Mouse (Mus musculus) sigmoid colon, adult 10 weeks (tissue): ENCODE measurements around the gene Tex12. TPM values are rescaled to one million over a fixed set of nuclear protein-coding genes. Genes with fewer than 3 reads are reported as not detected.

Source experiments
- polyA plus RNA-seq: library from polyadenylated mRNA; stranded (reverse); fragments of 350-450 nt; fragmentation: Illumina TruSeq; extraction: RNeasy Lipid Tissue Mini Kit (QIAGEN cat#74804); gene quantifications from one replicate; pipeline ENCODE4 v1.2.3, GENCODE M21; 2014; ENCODE audit warnings: low read depth, low replicate concordance

Gene Tex12
- polyA plus RNA-seq, result 13.9 TPM

GRCm38 (mm10) chr9:50561145-50561917 lies at the start of gene Tex12:
TSS of gene Tex12 (minus strand) at chr9:50561325.

GRCm38 (mm10) chr9:50603189-50603997 lies 42.3 kb upstream of the Tex12 start, which contains the start of the genes Sdhd and Timm8b:
TSS of gene Sdhd (minus strand) at chr9:50603812.
TSS of gene Timm8b (plus strand) at chr9:50603910.

GRCm38 (mm10) chr9:50555094-50555446 lies 6.1 kb downstream of the Tex12 start, which contains the start of gene Bco2:
TSS of gene Bco2 (minus strand) at chr9:50555181.

GRCm38 (mm10) chr9:50554241-50555093 lies 6.7 kb downstream of the Tex12 start, which contains the start of gene Il18:
TSS of gene Il18 (plus strand) at chr9:50554827.

DNA sequence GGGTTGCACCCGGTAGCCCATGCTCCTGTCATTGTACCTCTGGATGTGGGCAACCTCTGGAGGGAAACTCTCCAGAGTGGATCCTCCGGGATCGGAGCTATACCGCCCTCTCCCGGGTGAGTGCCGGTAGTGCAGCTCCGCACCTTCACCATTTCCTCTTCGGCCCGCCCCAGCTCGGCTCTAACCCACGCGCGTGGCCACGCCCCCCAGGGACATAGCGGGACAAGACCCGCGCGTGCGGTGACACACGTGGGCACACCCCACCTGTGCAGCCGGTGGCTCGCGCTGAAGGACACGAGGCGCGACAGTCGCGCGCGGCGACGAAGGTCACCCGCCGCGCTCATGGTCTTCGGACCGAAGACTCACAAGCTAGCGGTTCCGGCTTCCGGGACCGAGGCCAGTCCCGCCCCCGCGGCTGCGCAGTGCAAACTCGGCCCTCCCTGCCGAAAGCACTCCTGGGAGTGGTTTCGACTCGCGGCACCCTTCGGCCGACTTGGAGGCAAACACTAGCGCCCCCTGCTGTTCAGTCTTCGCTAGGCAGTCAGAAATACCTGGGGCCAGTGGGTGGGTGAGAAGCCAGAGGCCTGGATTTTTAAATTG lies 32.7 kb downstream of the Tex12 start, which contains the start of gene Pts:
Gene Pts (minus strand): TSS at position 432 of the 600 bp plus-strand sequence.

Other genes starting within 250 kb of the Tex12 start
- 157 TPM for gene Rpl10-ps3, start 216.4 kb downstream of the Tex12 start, polyA plus RNA-seq
- gene Plet1, start 66.8 kb downstream of the Tex12 start, polyA plus RNA-seq, result 55.0 TPM
- 200 TPM for gene Pts, start 32.6 kb downstream of the Tex12 start, polyA plus RNA-seq
- 1,164 TPM for gene Il18, start 6.5 kb downstream of the Tex12 start, polyA plus RNA-seq
- gene Bco2, start 6.1 kb downstream of the Tex12 start, polyA plus RNA-seq, result 25.0 TPM
- 374 TPM for gene Sdhd, start 42.5 kb upstream of the Tex12 start, polyA plus RNA-seq
- 88.6 TPM for gene Timm8b, start 42.6 kb upstream of the Tex12 start, polyA plus RNA-seq
- 4.5 TPM for gene Pih1d2, start 56.0 kb upstream of the Tex12 start, polyA plus RNA-seq
- gene Nkapd1, start 56.1 kb upstream of the Tex12 start, polyA plus RNA-seq, result 123 TPM
- 118 TPM for gene Dlat, start 98.5 kb upstream of the Tex12 start, polyA plus RNA-seq
- gene Dixdc1, start 178.2 kb upstream of the Tex12 start, polyA plus RNA-seq, result 22.0 TPM
- gene 2310030G06Rik, start 185.2 kb upstream of the Tex12 start, polyA plus RNA-seq, result 44.2 TPM
- gene Cryab, start 190.0 kb upstream of the Tex12 start, polyA plus RNA-seq, result 10.2 TPM
- gene Hspb2, start 191.0 kb upstream of the Tex12 start, polyA plus RNA-seq, result not detected
- gene Fdxacb1, start 206.9 kb upstream of the Tex12 start, polyA plus RNA-seq, result 8.9 TPM
- gene Alg9, start 213.7 kb upstream of the Tex12 start, polyA plus RNA-seq, result 10.8 TPM
- 94.8 TPM for gene 1110032A03Rik, start 214.2 kb upstream of the Tex12 start, polyA plus RNA-seq